Mouse (Mus musculus): ENCODE measurements around the gene Rfxap. TPM values are rescaled to one million over a fixed set of nuclear protein-coding genes. Genes with fewer than 3 reads are reported as not detected.

Rfxap gene
- total RNA-seq (2021) = 10 to 100 TPM; 19.1 to 23.2 TPM

DNA sequence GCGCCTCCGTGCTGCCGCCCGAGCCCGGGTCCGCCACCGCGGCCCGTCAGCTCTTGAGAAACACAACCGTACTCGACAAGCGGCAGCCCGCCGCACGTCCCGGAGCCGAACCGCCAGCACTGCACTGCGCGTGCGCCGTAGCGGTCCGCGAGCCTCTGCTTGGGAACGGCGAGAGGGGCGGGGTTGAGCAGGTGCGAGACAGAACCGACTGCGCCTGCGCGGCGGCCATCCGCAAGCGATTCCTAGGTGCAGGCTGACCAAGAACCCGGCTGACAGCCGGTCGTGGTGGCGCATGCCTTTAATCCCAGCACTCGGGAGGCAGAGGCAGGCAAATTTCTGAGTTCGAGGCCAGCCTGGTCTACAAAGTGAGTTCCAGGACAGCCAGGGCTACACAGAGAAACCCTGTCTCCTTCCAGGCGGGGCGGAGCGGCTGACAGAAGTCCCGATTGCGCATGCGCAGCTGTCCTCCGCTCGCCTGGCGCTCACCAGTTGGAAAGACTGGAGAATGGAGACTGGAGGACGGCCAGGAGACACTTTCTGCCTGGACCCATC lies at the start of gene Rfxap:
Rfxap (minus strand) TSS at position 126 of the 552 bp plus-strand sequence.
- peak; percentile 96 to 97 for DNase-seq
- intact Hi-C loops (cut with DNase I) = loop anchor here (5.0 to 10.0 kb wide), 2 partner anchors 70 to 547 kb away; partner anchors contain the start of genes Alg5 and Exosc8

DNA sequence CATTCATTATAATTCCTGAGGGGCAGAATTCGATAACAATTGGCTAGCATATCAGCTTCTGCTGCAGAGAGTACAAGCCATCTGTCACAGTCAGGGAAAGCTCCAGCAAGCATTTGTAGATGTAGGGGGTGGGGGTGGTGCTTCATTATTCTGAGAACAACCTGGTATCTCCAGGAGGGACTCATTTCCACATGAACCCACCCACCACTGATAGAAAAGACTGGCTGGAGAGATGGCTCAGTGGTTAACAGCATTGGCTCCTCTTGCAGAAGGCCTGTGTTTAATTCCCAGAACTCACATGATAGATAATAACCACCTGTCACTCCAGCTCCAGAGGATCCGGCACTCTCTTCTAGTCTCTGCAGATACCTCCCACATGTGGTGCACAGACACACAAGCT lies 27.8 kb upstream of the Rfxap start:
- intact Hi-C loops (cut with DNase I) = no loop called here
- DNase-seq = no peak

DNA sequence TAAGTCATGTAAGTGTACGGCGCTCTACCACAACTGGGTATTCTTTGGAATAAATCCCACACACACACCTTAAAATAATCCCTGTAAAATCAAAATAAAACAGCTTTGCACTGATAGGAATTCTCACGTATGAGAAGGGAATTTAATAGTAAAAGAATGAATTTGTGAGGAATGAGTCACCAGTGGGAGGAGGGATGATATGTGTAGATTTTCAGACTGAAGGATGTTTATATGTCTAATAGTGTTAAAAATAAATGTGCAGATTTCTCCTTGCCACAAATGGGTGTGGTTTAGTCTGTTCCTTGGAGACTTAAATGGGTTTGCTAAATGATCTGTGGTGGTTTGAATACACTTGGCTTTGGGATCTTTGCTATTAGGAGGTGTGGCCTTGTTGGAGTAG lies 24.9 kb upstream of the Rfxap start:
- intact Hi-C loops (cut with DNase I) = no loop called here
- DNase-seq = no peak

DNA sequence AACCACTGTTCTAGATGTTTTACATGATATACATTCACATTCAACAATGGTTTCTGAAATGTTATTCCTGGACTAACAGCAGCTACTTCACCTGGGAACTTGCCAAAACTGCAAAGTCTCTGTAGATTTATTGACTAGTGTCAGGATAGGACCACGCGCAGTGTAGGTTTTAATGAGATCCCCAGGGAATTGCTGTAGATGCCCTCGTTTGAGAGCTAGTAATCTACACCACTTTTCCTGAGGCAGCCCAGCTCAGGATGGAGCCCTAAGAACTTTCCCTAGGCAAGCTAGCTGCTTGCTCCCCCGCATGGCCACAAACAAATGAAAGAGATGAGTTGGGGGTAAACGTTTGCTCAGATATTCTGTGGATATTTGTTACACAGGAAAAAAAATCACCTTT lies 14.9 kb upstream of the Rfxap start:
- no peak for DNase-seq
- intact Hi-C loops (cut with DNase I) = no loop called here

DNA sequence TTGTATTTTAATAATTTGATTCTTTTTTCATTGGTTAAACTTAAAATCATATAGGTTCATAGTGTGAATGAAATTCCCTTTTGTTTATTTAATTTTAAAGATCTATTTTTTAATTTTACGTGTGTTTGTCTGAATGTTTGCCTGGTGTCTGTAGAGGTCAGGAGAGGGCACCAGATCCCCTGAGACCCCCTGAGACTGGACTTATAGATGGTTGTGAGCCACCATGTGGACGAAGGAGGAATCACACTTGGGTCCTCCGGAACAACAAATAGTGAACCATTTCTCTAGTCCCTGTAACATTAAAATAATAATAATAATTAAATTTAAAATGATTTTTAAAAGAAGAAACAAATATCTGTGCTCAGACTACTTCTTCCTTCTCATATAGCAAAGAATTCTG lies 7.7 kb upstream of the Rfxap start:
- DNase-seq = peak; percentile 40 to 57
- intact Hi-C loops (cut with DNase I) = loop anchor here (2.0 kb wide), 1 partner anchor 250 kb away; no protein-coding TSS in a partner anchor

DNA sequence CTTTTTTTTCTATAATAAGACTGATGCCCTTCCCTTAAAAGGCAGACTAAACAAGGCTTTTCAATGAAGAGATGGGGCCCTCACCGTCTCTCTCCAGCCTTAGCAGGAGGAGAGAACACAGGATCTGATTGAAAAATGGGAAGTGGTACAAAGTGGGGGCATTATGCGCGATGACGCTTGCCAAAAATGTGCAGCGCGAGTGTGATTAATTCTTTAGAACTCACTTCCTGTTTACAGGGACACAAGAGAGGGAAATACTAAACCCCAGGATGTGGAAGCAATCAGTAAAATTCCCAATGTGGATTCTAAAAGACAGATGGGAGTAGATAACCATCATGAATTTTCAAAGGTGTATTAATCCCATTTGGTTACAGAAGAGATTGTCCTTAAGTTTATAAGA lies 7.0 kb upstream of the Rfxap start:
- intact Hi-C loops (cut with DNase I) = loop anchor here (2.0 kb wide), 1 partner anchor 250 kb away; no protein-coding TSS in a partner anchor
- DNase-seq = no peak

DNA sequence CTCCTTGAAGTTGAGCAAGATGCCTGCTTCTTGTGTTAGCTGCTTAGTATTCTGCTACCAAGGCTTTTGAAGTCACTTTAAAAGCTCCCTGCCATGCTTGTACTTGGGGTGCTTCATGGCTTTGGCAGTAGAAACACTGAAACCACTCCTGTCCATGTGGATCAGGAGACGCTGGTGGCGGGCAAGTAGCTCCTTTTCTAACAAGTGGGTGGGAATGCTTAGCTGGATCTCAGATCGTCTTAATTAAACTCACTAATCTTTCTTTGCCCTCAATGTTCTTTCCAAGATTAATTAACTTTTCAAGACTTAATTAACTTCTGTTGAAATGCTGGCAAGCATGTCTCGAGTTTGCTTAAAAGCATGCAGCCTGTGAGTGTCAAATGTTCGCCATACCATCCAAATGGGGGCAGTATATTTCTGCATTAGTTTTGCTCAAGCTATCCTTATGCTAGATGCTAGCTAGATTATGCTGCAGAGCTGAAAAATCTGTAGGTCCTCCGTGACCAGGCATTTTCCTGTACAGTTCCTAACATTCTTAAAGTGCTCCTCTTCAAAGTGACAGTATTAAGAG lies 5.9 kb upstream of the Rfxap start:
- DNase-seq = no peak
- intact Hi-C loops (cut with DNase I) = no loop called here

DNA sequence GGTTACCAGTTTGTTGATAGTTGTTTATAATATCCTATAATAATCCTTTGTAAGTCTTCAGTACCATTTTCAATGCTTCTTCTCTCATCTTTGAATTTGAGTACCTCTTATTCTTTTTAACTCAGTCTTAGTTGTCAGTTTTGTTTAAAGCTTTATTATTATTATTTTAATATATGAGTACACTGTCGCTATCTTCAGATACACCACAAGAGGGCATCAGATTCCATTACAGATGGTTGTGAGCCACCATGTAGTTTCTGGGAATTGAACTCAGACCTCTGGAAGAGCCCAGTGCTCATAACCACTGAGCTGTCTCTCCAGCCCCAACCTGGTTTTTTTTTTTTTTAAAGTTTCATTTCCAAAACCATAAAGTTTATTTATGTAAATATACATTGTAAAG lies 4.0 kb upstream of the Rfxap start:
- intact Hi-C loops (cut with DNase I) = no loop called here
- DNase-seq = no peak

DNA sequence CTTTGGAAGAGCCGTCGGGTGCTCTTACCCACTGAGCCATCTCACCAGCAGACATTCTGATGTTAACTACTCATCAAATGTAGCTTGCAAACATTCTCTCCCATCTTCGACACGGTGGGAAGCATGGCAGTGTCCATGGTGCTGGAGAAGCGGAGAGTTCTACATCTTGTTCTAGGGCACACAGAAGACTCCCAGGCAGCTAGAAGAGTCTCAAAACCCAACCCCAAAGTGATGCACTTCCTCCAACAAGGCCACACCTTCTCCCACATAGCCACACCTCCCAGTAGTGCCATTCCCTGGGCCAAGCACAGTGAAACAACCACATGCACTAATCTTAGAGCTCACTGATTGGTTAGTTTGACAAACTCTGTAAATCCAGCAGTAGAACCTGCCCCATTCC lies 1.5 kb upstream of the Rfxap start:
- intact Hi-C loops (cut with DNase I) = loop anchor here (5.0 to 10.0 kb wide), 2 partner anchors 72 to 546 kb away; partner anchors contain the start of genes Alg5 and Exosc8
- DNase-seq = no peak

DNA sequence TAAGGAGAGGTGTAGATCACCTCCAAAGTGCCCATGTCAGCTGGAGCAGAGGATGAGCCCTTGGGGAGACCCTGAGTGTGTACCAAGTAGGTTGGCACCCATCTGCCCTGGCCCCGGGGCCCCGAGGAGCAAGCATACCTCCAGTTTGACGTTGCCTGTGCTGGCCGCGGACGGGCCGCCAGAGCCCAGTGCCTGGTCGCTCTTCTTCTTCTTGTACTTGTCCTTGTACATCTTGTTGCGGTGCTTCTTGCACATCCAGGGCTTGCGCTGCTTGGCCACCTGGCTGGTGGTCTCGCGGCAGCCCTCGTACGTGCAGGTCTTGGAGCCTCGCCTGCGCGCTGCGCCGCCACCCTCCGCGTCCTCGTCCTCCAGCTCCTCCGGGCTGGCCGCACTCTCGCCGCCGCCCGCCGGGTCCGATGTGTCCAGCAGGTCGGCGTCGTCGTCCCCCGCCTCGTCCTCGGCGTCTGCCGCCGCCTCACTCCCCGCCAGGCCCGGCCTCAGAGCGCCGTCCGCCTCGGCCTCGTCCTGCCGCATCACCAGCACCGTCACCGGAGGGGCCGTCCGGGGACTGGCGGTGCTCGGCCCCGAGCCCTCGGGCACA lies 430 bp downstream of the Rfxap start:
- DNase-seq = peak in 1 of 2 experiments; percentile 49
- intact Hi-C loops (cut with DNase I) = loop anchor here (5.0 to 10.0 kb wide), 2 partner anchors 70 to 548 kb away; partner anchors contain the start of genes Alg5 and Exosc8

DNA sequence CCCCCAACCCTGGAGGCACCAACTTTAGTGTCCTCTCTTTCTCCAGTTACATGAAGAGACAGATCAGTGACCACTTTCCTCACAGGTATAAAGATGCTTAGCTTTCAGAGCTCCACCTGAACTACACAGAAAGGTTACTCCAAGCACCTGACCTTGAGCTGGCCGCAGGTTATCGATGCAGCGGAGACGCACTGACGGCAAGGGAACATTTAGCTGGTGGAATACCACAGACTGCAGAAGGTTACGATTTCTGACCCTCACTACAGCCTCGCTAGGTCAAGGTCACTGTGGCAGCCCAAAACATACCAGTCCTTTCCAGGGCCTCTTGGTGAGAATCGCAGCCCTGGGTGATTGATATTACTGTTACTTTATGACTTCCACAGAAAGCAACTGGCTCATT lies 3.9 kb downstream of the Rfxap start:
- intact Hi-C loops (cut with DNase I) = loop anchor here (10.0 kb wide), 1 partner anchor 551 kb away; no protein-coding TSS in a partner anchor
- no peak for DNase-seq

DNA sequence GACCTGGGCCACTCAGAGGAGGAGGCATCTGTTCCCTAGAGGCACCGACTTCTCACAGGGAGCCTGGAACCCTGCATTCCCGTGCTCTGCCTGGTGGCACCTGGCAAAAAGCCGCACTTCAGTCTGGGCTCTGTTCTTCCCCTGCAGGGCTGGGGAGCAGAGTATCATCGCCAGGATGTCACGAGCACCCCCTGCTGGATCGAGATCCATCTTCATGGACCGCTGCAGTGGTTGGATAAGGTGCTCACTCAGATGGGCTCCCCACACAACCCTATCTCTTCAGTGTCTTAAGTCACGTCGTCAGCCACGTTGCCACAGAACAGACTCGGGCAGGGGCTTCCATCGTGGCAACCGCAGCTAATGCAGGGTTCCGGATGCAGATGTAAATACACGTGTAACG lies 10.4 kb downstream of the Rfxap start:
- intact Hi-C loops (cut with DNase I) = loop anchor here (5.0 kb wide), 1 partner anchor 265 kb away; no protein-coding TSS in a partner anchor
- peak; percentile 28 to 30 for DNase-seq

DNA sequence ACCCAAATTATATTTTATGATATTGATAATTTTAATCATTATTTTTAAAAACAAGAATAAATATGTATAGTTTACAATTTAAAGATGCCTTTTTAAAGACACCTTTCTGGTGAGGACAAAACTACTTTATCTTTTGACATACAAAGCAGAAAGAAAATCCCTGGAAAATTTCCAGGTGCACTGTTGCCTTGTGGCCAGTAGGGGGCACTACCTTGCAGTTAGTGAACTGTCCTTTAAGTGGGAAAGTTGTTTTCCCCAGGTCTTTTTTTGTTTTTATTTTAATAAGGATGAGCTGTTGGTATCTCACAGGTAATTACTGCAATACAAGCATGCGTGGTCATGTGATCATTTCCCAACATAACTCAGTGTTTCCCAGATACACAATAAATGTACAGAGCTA lies 11.8 kb downstream of the Rfxap start:
- no peak for DNase-seq

DNA sequence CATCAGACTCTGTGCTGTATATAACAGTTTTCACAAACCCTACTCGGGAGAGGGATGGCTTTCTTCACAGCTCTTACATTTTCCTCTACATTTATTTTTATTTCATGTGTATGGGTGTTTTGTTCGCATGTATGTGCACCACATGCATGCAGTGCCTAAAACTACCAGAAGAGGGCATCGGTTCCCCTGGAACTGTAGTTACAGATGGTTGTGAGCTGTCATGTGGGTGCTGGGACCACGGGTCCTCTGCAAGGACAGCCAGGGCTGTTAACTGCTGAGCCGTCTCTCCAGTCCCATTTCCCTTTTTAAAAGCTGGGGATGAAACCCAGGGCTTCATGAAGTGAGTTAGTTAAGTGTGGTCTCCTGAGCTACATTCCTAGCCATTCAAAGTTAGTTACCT lies 12.2 kb downstream of the Rfxap start:
- intact Hi-C loops (cut with DNase I) = loop anchor here (5.0 kb wide), 1 partner anchor 267 kb away; no protein-coding TSS in a partner anchor
- no peak for DNase-seq

More for the DNA sequence above, 11.8 kb downstream of the Rfxap start:
- intact Hi-C loops (cut with DNase I) = loop anchor here (5.0 kb wide), 1 partner anchor 266 kb away; no protein-coding TSS in a partner anchor

DNA sequence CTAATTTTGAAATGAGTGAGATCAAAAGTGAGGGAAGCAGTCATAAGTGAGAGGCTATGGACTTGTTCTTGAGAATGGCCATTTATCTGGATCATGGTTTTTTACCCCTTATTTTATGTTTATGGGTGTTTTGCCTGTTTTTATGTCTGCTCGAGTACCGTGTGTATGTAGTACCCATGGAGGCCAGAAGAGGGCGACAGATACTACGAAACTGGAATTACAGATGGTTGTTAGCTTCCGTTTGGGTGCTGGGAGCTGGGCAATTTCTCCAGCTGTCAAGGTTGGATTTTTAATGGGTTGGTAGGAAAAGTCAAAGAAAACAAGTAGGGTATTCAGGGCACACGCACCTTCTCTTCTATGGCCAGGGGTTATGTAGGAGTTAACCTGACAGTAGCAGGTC lies 13.8 kb downstream of the Rfxap start:
- intact Hi-C loops (cut with DNase I) = no loop called here
- DNase-seq = no peak

DNA sequence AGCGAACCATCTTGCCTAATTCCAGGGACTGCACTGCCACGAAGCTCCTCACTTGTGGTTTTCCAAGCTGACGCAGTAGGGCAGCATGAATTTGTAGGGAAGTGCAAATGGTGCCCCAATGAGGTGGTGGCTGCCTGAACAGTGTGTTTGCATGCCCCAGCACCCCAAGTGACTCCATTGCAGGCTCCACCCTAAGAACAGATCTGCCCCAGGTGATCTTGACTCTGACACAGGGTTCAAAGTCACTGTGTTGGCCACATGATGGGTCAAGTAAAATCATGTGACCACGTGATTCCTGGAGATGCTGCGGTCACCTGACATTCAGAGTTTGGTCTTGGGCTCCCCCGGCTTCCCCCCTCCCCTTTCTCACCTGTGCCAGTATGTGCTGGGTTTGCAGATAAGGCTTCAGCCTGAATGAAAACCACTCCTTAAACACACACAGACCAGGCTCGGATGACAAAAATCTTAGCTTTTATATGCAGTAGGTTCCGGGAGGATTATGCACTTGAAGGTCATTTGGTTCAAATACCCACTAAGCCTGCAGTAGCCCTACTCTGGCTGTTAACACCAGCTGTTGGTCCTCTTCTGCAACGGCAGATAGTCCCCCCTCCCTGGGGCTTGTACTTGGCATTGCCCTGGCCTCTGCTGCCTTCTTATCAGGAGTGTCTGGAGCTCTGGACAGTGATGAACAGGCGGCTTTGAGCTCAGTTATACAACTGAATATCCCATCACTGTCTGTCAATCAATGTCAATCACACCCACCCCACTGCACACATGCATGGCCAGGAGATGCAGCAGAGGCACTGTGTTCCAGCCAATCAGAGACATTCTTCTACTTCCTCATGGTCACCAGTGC lies 15.5 kb downstream of the Rfxap start:
- intact Hi-C loops (cut with DNase I) = no loop called here
- no peak for DNase-seq

DNA sequence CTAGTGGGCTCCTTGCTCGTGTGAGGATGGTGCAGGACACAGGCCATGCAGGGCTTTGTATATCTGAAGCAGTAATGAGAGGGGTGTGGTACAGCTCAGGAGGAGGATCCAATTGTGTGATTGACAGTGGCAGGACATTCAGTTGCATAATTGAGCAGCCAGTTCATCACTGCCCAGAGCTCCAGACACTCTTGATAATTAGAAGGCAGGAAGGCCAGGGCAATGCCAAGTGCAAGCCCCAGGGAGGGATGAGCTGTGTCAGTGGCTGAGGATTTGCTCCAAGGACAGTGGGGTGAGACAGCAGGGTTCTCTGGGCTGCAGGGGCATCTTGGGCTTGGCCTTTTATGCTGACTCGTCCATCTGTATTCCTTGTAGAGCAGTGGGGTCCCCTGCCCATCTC lies 17.0 kb downstream of the Rfxap start:
- intact Hi-C loops (cut with DNase I) = no loop called here

DNA sequence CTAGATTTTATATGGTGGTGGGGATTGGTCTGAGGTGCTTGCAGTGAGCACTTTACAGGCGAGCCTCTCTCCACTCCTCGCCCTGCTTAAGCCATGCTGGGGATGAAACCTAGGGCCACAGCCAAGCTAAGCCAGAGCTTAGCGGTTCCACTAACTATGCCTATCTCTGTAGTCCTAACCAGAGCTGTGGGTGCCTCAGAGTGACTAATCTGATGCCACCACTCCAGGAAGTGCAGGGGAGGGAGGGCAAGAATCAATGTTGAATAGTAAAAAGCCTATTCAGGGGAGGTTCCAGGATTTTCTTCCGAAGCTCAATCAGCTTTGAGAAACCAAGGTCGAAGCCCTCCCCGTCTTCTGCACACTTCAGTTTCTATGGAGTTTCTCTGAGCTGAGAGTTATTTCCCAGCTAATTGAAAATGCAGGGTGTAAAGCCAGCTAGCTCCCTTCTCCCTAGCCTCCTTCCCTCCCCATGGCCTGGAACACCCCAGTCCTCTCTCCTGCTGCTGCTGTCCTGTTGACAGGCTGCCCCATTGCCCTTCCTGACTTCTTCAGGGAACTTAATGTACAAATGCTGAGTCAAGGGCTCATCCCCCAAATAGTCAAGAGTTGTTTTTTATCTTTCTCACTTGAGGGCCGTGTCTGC lies 31.5 kb downstream of the Rfxap start:
- intact Hi-C loops (cut with DNase I) = no loop called here
- DNase-seq = no peak

More for the DNA sequence above, 17.0 kb downstream of the Rfxap start:
- no peak for DNase-seq

DNA sequence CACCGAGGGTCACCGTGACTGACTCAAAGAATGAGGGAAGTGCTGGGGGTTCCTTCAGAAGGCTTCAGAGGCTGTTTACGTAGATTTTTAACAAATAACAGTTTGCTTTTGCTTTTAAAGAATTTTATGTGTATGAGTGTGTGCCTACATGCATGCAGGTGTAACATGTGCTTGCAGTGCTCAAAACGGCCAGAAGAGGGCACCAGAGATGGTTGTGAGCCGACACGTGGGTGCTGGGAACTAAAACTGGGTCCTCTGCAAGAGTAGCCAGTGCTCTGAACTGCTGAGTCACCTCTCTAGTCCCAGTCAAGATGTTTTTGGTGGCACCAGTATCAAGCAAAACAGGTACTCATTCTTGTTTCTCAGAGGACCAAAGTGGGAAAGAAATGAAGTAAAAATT lies 34.0 kb downstream of the Rfxap start:
- intact Hi-C loops (cut with DNase I) = no loop called here

More for the DNA sequence above, 34.0 kb downstream of the Rfxap start:
- no peak for DNase-seq

All from heart, postnatal 36 days (tissue).